Mouse (Mus musculus) C2C12 (cell line): ENCODE results near the gene Lipc. TPM values are rescaled to one million over a fixed set of nuclear protein-coding genes. Genes with fewer than 3 reads are reported as not detected.

Experiments used
- H3K27me3 ChIP-seq: one replicate; pipeline ENCODE4 v1.6.1; 2011; ENCODE audit not compliant: control insufficient read depth, insufficient read depth, insufficient read length
- H3K36me3 ChIP-seq: one replicate; pipeline ENCODE4 v1.6.1; 2011; ENCODE audit not compliant: control insufficient read depth, insufficient read depth
- H3K4me3 ChIP-seq: one replicate; pipeline ENCODE4 v1.5.1; 2011; ENCODE audit warnings: mild to moderate bottlenecking, control low read depth; ENCODE audit not compliant: poor library complexity, insufficient read depth, severe bottlenecking
- H3K79me2 ChIP-seq: one replicate; pipeline ENCODE4 v1.6.1; 2011; ENCODE audit not compliant: control insufficient read depth, insufficient read depth
- H3K79me3 ChIP-seq: one replicate; pipeline ENCODE4 v1.6.1; 2011; ENCODE audit warnings: low read depth, control low read depth
- H3ac ChIP-seq: one replicate; pipeline ENCODE3; 2011; ENCODE audit warnings: low read depth; ENCODE audit not compliant: control insufficient read depth, insufficient read length
- CEBPB ChIP-seq: IDR thresholded peaks from one replicate; pipeline ENCODE4 v1.6.1; 2011; ENCODE audit warnings: low read depth, mild to moderate bottlenecking, control low read depth, moderate library complexity
- CTCF ChIP-seq: IDR thresholded peaks from one replicate; pipeline ENCODE4 v1.5.1; 2011; ENCODE audit not compliant: control insufficient read depth, insufficient read depth, insufficient read length
- FOSL1 ChIP-seq: IDR thresholded peaks from one replicate; pipeline ENCODE4 v1.8.0; 2011; ENCODE audit warnings: mild to moderate bottlenecking, low read length; ENCODE audit not compliant: poor library complexity, insufficient read depth, severe bottlenecking
- MAX ChIP-seq: IDR thresholded peaks from one replicate; pipeline ENCODE4 v1.6.1; 2011; ENCODE audit warnings: mild to moderate bottlenecking, control low read depth
- MYOD1 ChIP-seq: IDR thresholded peaks from one replicate; pipeline ENCODE4 v1.6.1; 2011; ENCODE audit warnings: low read depth; ENCODE audit not compliant: control insufficient read depth, insufficient read length
- MYOG ChIP-seq: IDR thresholded peaks from one replicate; pipeline ENCODE4 v1.6.1; 2011; ENCODE audit not compliant: control insufficient read depth, insufficient read length; ENCODE audit errors: extremely low read depth
- USF1 ChIP-seq: IDR thresholded peaks from one replicate; pipeline ENCODE4 v1.6.1; 2011; ENCODE audit warnings: low read depth, mild to moderate bottlenecking, control low read depth, moderate library complexity
- microRNA-seq: library from miRNA; unstranded; fragments of <30 nt; microRNA quantifications from one replicate; pipeline ENCODE4, GENCODE M21; 2019; ENCODE audit warnings: borderline microRNAs expressed
- polyA plus RNA-seq: library from polyadenylated mRNA; unstranded; fragments of >200 nt; fragmentation: generic; extraction: Trizol; gene quantifications from one replicate; pipeline ENCODE4 v1.2.1, GENCODE M21; 2012; ENCODE audit warnings: missing spikeins

Gene Lipc
- polyA plus RNA-seq, 1 experiment: not detected

GRCm38 (mm10) chr9:70788705-70789104 is 163.3 kb downstream of the Lipc start:
- Histone ChIP-seq H3K4me3 (no peak overlapping the region), H3ac (no peak overlapping the region), H3K36me3 (no peaks in the 10 kb centered on the region), H3K79me3 (no peaks in the 10 kb centered on the region), H3K27me3 (no peaks in the 10 kb centered on the region), H3K79me2 (no peaks in the 10 kb centered on the region)
- TF ChIP-seq CEBPB (no peak), FOSL1 (no peak), USF1 (no peak)

- Histone ChIP-seq H3K4me3 (no peak overlapping the region), H3K36me3 (peaks cover 16% of the 10 kb centered on the region), H3K27me3 (no peaks in the 10 kb centered on the region), H3K79me2 (no peaks in the 10 kb centered on the region), H3ac (no peak overlapping the region), H3K79me3 (no peaks in the 10 kb centered on the region)
- TF ChIP-seq CEBPB: no peak
- TF ChIP-seq FOSL1: no peak
- TF ChIP-seq MYOG: no peak
- TF ChIP-seq CTCF: no peak
- TF ChIP-seq MYOD1: no peak
- no peak for TF ChIP-seq MAX
- TF ChIP-seq USF1: no peak
Measured at GRCm38 (mm10) chr9:70782191-70782590, 169.8 kb downstream of the Lipc start.

GRCm38 (mm10) chr9:70775517-70775916 is 176.5 kb downstream of the Lipc start:
- no peak overlapping the region for H3ac ChIP-seq
- H3K79me2 ChIP-seq: no peaks in the 10 kb centered on the region
- H3K36me3 ChIP-seq: peaks cover 28% of the 10 kb centered on the region
- no peaks in the 10 kb centered on the region for H3K27me3 ChIP-seq
- H3K79me3 ChIP-seq: no peaks in the 10 kb centered on the region
- TF ChIP-seq CTCF: no peak
- TF ChIP-seq USF1: no peak
- TF ChIP-seq CEBPB: no peak
- TF ChIP-seq MYOD1: no peak
- no peak for TF ChIP-seq FOSL1
- TF ChIP-seq MAX: no peak
- no peak for TF ChIP-seq MYOG
- H3K4me3 ChIP-seq: no peak overlapping the region

GRCm38 (mm10) chr9:70760974-70761373 is 191.1 kb downstream of the Lipc start:
- Histone ChIP-seq H3K79me3 (no peaks in the 10 kb centered on the region), H3ac (no peak overlapping the region), H3K79me2 (no peaks in the 10 kb centered on the region), H3K4me3 (no peak overlapping the region), H3K27me3 (no peaks in the 10 kb centered on the region), H3K36me3 (peaks cover 20% of the 10 kb centered on the region)
- TF ChIP-seq FOSL1 (no peak), MYOD1 (no peak), USF1 (no peak), MAX (no peak), MYOG (no peak), CEBPB (no peak), CTCF (no peak)

- Histone ChIP-seq H3K79me3 (no peaks in the 10 kb centered on the region), H3K79me2 (no peaks in the 10 kb centered on the region), H3ac (no peak overlapping the region), H3K4me3 (no peak overlapping the region), H3K27me3 (no peaks in the 10 kb centered on the region), H3K36me3 (peaks cover 42% of the 10 kb centered on the region)
- no peak for TF ChIP-seq FOSL1
- no peak for TF ChIP-seq MAX
- TF ChIP-seq MYOD1: no peak
Measured at GRCm38 (mm10) chr9:70751504-70752222, 200.4 kb downstream of the Lipc start.

Small RNAs within 50 kb of the gene (microRNA-seq; reads per million reads assigned to microRNA genes)
- gene Gm25149: not detected

Other genes with a start within 250 kb of the Lipc start
- 0.01 TPM for gene Aqp9, start 216.5 kb upstream of the Lipc start, polyA plus RNA-seq